Mouse (Mus musculus) naive thymus-derived CD4-positive, alpha-beta T cell, adult 2 months (primary cell): Measurements from ENCODE around the gene Khdrbs2.

ENCODE experiments used
- DNase-seq: peaks from one replicate; pipeline ENCODE4 v3.0.0-alpha.2; 2011; ENCODE audit warnings: low read depth

The Khdrbs2 gene

GRCm38 (mm10) chr1:32172506-32173239 is at the start of gene Khdrbs2:
TSS of gene Khdrbs2 (plus strand) at chr1:32172714.
- DNase-seq: no peak

- DNase-seq: no peak
These were observed 2.1 kb downstream of the Khdrbs2 start for GRCm38 (mm10) chr1:32174566-32174965.

- no peak for DNase-seq
These were observed 27.2 kb downstream of the Khdrbs2 start for GRCm38 (mm10) chr1:32199664-32200260.

- DNase-seq: no peak
These were observed 75.9 kb downstream of the Khdrbs2 start for GRCm38 (mm10) chr1:32248443-32248842.

GRCm38 (mm10) chr1:32249602-32250001 is 77.1 kb downstream of the Khdrbs2 start:
- DNase-seq: no peak

- no peak for DNase-seq
These were observed 77.8 kb downstream of the Khdrbs2 start for GRCm38 (mm10) chr1:32250337-32250736.

GRCm38 (mm10) chr1:32258942-32259341 is 86.4 kb downstream of the Khdrbs2 start:
- no peak for DNase-seq

GRCm38 (mm10) chr1:32270519-32270918 is 98.0 kb downstream of the Khdrbs2 start:
- DNase-seq: no peak

GRCm38 (mm10) chr1:32294702-32295101 is 122.2 kb downstream of the Khdrbs2 start:
- no peak for DNase-seq

GRCm38 (mm10) chr1:32301391-32301790 is 128.9 kb downstream of the Khdrbs2 start:
- no peak for DNase-seq

- DNase-seq: no peak
These were observed 136.6 kb downstream of the Khdrbs2 start for GRCm38 (mm10) chr1:32309074-32309473.

GRCm38 (mm10) chr1:32309637-32310036 is 137.1 kb downstream of the Khdrbs2 start:
- no peak for DNase-seq

GRCm38 (mm10) chr1:32339108-32339507 is 166.6 kb downstream of the Khdrbs2 start:
- no peak for DNase-seq

- no peak for DNase-seq
These were observed 175.0 kb downstream of the Khdrbs2 start for GRCm38 (mm10) chr1:32347538-32347937.

- no peak for DNase-seq
These were observed 179.6 kb downstream of the Khdrbs2 start for GRCm38 (mm10) chr1:32352076-32352475.

GRCm38 (mm10) chr1:32363539-32363938 is 191.0 kb downstream of the Khdrbs2 start:
- no peak for DNase-seq

- no peak for DNase-seq
These were observed 225.0 kb downstream of the Khdrbs2 start for GRCm38 (mm10) chr1:32397553-32397952.

GRCm38 (mm10) chr1:32407651-32408050 is 235.1 kb downstream of the Khdrbs2 start:
- no peak for DNase-seq

- no peak for DNase-seq
These were observed 255.9 kb downstream of the Khdrbs2 start for GRCm38 (mm10) chr1:32428410-32428809.

GRCm38 (mm10) chr1:32429493-32429892 is 257.0 kb downstream of the Khdrbs2 start:
- DNase-seq: no peak

- DNase-seq: no peak
These were observed 258.0 kb downstream of the Khdrbs2 start for GRCm38 (mm10) chr1:32430516-32430915.

GRCm38 (mm10) chr1:32433118-32433517 is 260.6 kb downstream of the Khdrbs2 start:
- no peak for DNase-seq

- no peak for DNase-seq
These were observed 271.4 kb downstream of the Khdrbs2 start for GRCm38 (mm10) chr1:32443927-32444326.

- no peak for DNase-seq
These were observed 290.6 kb downstream of the Khdrbs2 start for GRCm38 (mm10) chr1:32463103-32463516.
